ENCODE assay signal across 13 mouse cellular contexts in the genomic region with DNA sequence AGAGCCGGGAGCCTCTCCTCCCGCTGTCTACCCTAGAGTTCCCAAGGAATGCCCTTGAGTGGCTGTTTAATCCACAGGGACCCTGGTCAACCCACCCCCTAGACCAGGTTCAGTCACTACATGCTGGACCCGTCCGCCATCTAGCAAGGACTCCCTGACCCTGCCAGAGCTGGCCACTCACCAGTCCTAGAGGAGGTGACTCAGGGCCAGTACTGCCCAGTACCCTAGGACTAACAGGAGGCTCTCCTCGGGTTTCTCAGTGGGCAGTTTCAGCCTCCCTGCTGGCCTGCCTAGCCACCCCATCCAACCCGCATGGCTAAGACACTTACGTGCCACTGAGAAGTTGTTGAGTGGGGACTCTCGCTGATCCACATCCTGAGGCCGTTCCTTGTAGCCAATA. TPM values are rescaled to one million over a fixed set of nuclear protein-coding genes. Genes with fewer than 3 reads are reported as not detected.
A peak's percentile ranks its signal among the peaks of the same experiment; 100 is the strongest.
DNase-seq lines count a peak whose midpoint lies in the region; ATAC-seq lines count a peak whose summit lies in the region.
"Had no signal": no experiment of that assay in that cellular context is flagged by ENCODE, and none has a peak within 500 bp of the region (broad histone marks: within the 10 kb centered on the region; RNA-seq: fewer than 3 reads in every experiment).

No protein-coding gene starts in this region.

- H3K36me3 ChIP-seq in limb, embryonic 12.5 days = peaks cover 99% of the 10 kb centered on the region
- peaks cover 100% of the 10 kb centered on the region for H3K36me3 ChIP-seq in limb, embryonic 10.5 days
- H3K36me3 ChIP-seq in forebrain, embryonic 12.5 days (replicated peaks) = peaks cover 91% of the 10 kb centered on the region
- H3K36me3 ChIP-seq in hindbrain, embryonic 14.5 days (replicated peaks; ENCODE audit: control insufficient read depth, insufficient read depth) = peaks cover 70% of the 10 kb centered on the region
- H3K36me3 ChIP-seq in neural tube, embryonic 15.5 days = peaks cover 44% of the 10 kb centered on the region

- no peak for ATAC-seq in limb, embryonic 12.5 days (ENCODE audit: insufficient number of reproducible peaks, insufficient read depth, low FRiP score, low TSS enrichment, low read depth)
- ATAC-seq in forebrain, embryonic 12.5 days (ENCODE audit: low FRiP score) = no peak
- no peak for ATAC-seq in hindbrain, embryonic 14.5 days (ENCODE audit: low FRiP score)
- no peak for ATAC-seq in neural tube, embryonic 15.5 days (ENCODE audit: low FRiP score)

- no peak overlapping the region for H3K4me3 ChIP-seq in limb, embryonic 12.5 days (replicated peaks)
- H3K4me3 ChIP-seq in limb, embryonic 10.5 days = no peak overlapping the region
- no peak overlapping the region for H3K4me3 ChIP-seq in forebrain, embryonic 12.5 days (replicated peaks)
- no peak overlapping the region for H3K4me3 ChIP-seq in hindbrain, embryonic 14.5 days (replicated peaks; ENCODE audit: low read length)
- no peak overlapping the region for H3K4me3 ChIP-seq in neural tube, embryonic 15.5 days (replicated peaks)
- H3K4me3 ChIP-seq: erythroblast, embryonic 14.5 days; heart, adult 2 months; layer of hippocampus, adult 2 months; liver, embryonic 15.5 days had no signal

- H3K4me2 ChIP-seq in limb, embryonic 12.5 days = no peak overlapping the region
- no peak overlapping the region for H3K4me2 ChIP-seq in forebrain, embryonic 12.5 days
- H3K4me2 ChIP-seq in hindbrain, embryonic 14.5 days (replicated peaks) = no peak overlapping the region
- no peak overlapping the region for H3K4me2 ChIP-seq in neural tube, embryonic 15.5 days
- H3K4me2 ChIP-seq: liver, embryonic 15.5 days had no signal

- intact Hi-C loops in left cerebral cortex, postnatal 10 days (cut with DNase I) = no loop called here

- no peaks in the 10 kb centered on the region for H3K27me3 ChIP-seq in limb, embryonic 12.5 days
- H3K27me3 ChIP-seq in limb, embryonic 10.5 days (ENCODE audit: low read depth, poor library complexity, severe bottlenecking) = no peaks in the 10 kb centered on the region
- no peaks in the 10 kb centered on the region for H3K27me3 ChIP-seq in forebrain, embryonic 12.5 days
- H3K27me3 ChIP-seq in hindbrain, embryonic 14.5 days (ENCODE audit: control insufficient read depth, insufficient read depth, low read length) = no peaks in the 10 kb centered on the region
- no peaks in the 10 kb centered on the region for H3K27me3 ChIP-seq in neural tube, embryonic 15.5 days (replicated peaks)
- H3K27me3 ChIP-seq: liver, embryonic 15.5 days had no signal

- H3K4me1 ChIP-seq in limb, embryonic 12.5 days (replicated peaks) = peaks cover 63% of the 10 kb centered on the region
- H3K4me1 ChIP-seq in limb, embryonic 10.5 days = peaks cover 25% of the 10 kb centered on the region
- H3K4me1 ChIP-seq in forebrain, embryonic 12.5 days = peaks cover 76% of the 10 kb centered on the region
- peaks cover 63% of the 10 kb centered on the region for H3K4me1 ChIP-seq in hindbrain, embryonic 14.5 days (replicated peaks; ENCODE audit: control insufficient read depth, insufficient read depth, low read length)
- peaks cover 70% of the 10 kb centered on the region for H3K4me1 ChIP-seq in neural tube, embryonic 15.5 days

- no peaks in the 10 kb centered on the region for H3K9me3 ChIP-seq in limb, embryonic 12.5 days
- no peaks in the 10 kb centered on the region for H3K9me3 ChIP-seq in limb, embryonic 10.5 days (replicated peaks)
- no peaks in the 10 kb centered on the region for H3K9me3 ChIP-seq in forebrain, embryonic 12.5 days
- no peaks in the 10 kb centered on the region for H3K9me3 ChIP-seq in hindbrain, embryonic 14.5 days (ENCODE audit: control insufficient read depth, low read length)
- H3K9me3 ChIP-seq in neural tube, embryonic 15.5 days (replicated peaks) = no peaks in the 10 kb centered on the region
- H3K9me3 ChIP-seq: liver, embryonic 15.5 days had no signal

- peak overlapping the region; percentile 79 for H3K27ac ChIP-seq in limb, embryonic 12.5 days
- H3K27ac ChIP-seq in limb, embryonic 10.5 days = no peak overlapping the region
- peak overlapping the region; percentile 92 for H3K27ac ChIP-seq in forebrain, embryonic 12.5 days
- H3K27ac ChIP-seq in hindbrain, embryonic 14.5 days = peak overlapping the region; percentile 88
- H3K27ac ChIP-seq in neural tube, embryonic 15.5 days (replicated peaks) = peak overlapping the region; percentile 79
- H3K27ac ChIP-seq: heart, adult 2 months; layer of hippocampus, adult 2 months; liver, embryonic 15.5 days had no signal

- 85% methylated on average over 9 of the region's 9 CpGs for WGBS in limb, embryonic 12.5 days
- WGBS in limb, embryonic 10.5 days = 88% methylated on average over 9 of the region's 9 CpGs
- WGBS in forebrain, embryonic 12.5 days = 89% methylated on average over 9 of the region's 9 CpGs
- WGBS in hindbrain, embryonic 14.5 days = 76% methylated on average over 9 of the region's 9 CpGs
- 81% methylated on average over 9 of the region's 9 CpGs for WGBS in neural tube, embryonic 15.5 days

- no peak overlapping the region for H3K9ac ChIP-seq in limb, embryonic 12.5 days (replicated peaks)
- no peak overlapping the region for H3K9ac ChIP-seq in forebrain, embryonic 12.5 days
- H3K9ac ChIP-seq in hindbrain, embryonic 14.5 days = no peak overlapping the region
- H3K9ac ChIP-seq in neural tube, embryonic 15.5 days (replicated peaks) = no peak overlapping the region
- H3K9ac ChIP-seq: liver, embryonic 15.5 days had no signal

- no peak for DNase-seq in limb, embryonic 10.5 days (ENCODE audit: low spot score)
- DNase-seq in hindbrain, embryonic 14.5 days (ENCODE audit: low spot score) = no peak
- no peak for DNase-seq in left cerebral cortex, postnatal 10 days (ENCODE audit: extremely low spot score in 1 of 2, low spot score in 2 of 2)
- DNase-seq in cerebellum, postnatal 36 days = no peak
- DNase-seq: adrenal gland, postnatal 25 days; thymus, postnatal 4 days had no signal

RNA-seq across cellular contexts. Expression of gene Akt1, which starts 12.8 kb away (rescaled TPM):
- 67.0 and 156 TPM in 2 replicates for polyA plus RNA-seq in limb, embryonic 12.5 days (2016; fragmentation: Nextera tagmentation; extraction: Ambion mirVana)
- 59.3 and 82.8 TPM in 2 replicates for polyA plus RNA-seq in limb, embryonic 10.5 days (2016; fragmentation: Nextera tagmentation; extraction: Ambion mirVana)
- 47.0 and 71.6 TPM in 2 replicates for polyA plus RNA-seq in forebrain, embryonic 12.5 days (2016; fragmentation: Nextera tagmentation; extraction: Ambion mirVana)
- 69.2 and 70.3 TPM in 2 replicates for polyA plus RNA-seq in hindbrain, embryonic 14.5 days (2014; fragmentation: Nextera tagmentation; extraction: Ambion mirVana)
- polyA plus RNA-seq in neural tube, embryonic 15.5 days (2015; fragmentation: Nextera tagmentation; extraction: Ambion mirVana) = 70.5 and 120 TPM in 2 replicates
- total RNA-seq in left cerebral cortex, postnatal 10 days (2021) = 100 to 1,000 TPM; 166 to 169 TPM

RNA-seq across cellular contexts. Expression of gene Zbtb42, which starts 16.8 kb away (rescaled TPM):
- 1.4 and 2.7 TPM in 2 replicates for polyA plus RNA-seq in limb, embryonic 12.5 days (2016; fragmentation: Nextera tagmentation; extraction: Ambion mirVana)
- 1.4 and 2.7 TPM in 2 replicates for polyA plus RNA-seq in limb, embryonic 10.5 days (2016; fragmentation: Nextera tagmentation; extraction: Ambion mirVana)
- polyA plus RNA-seq in forebrain, embryonic 12.5 days (2016; fragmentation: Nextera tagmentation; extraction: Ambion mirVana) = 4.6 and 5.1 TPM in 2 replicates
- polyA plus RNA-seq in hindbrain, embryonic 14.5 days (2014; fragmentation: Nextera tagmentation; extraction: Ambion mirVana) = 2.2 and 4.7 TPM in 2 replicates
- polyA plus RNA-seq in neural tube, embryonic 15.5 days (2015; fragmentation: Nextera tagmentation; extraction: Ambion mirVana) = 1.8 and 2.4 TPM in 2 replicates
- under 1 TPM; 0.28 to 0.34 TPM for total RNA-seq in left cerebral cortex, postnatal 10 days (2021)

RNA-seq across cellular contexts. Expression of gene Siva1, which starts 17.4 kb away (rescaled TPM):
- polyA plus RNA-seq in limb, embryonic 12.5 days (2016; fragmentation: Nextera tagmentation; extraction: Ambion mirVana) = 248 and 258 TPM in 2 replicates
- polyA plus RNA-seq in limb, embryonic 10.5 days (2016; fragmentation: Nextera tagmentation; extraction: Ambion mirVana) = 359 and 361 TPM in 2 replicates
- 151 and 173 TPM in 2 replicates for polyA plus RNA-seq in forebrain, embryonic 12.5 days (2016; fragmentation: Nextera tagmentation; extraction: Ambion mirVana)
- 54.2 and 58.4 TPM in 2 replicates for polyA plus RNA-seq in hindbrain, embryonic 14.5 days (2014; fragmentation: Nextera tagmentation; extraction: Ambion mirVana)
- 48.0 and 96.7 TPM in 2 replicates for polyA plus RNA-seq in neural tube, embryonic 15.5 days (2015; fragmentation: Nextera tagmentation; extraction: Ambion mirVana)
- total RNA-seq in left cerebral cortex, postnatal 10 days (2021) = 10 to 100 TPM; 14.3 to 15.5 TPM

RNA-seq across cellular contexts. Expression of gene Adssl1, which starts 42.0 kb away (rescaled TPM):
- polyA plus RNA-seq in limb, embryonic 12.5 days (2016; fragmentation: Nextera tagmentation; extraction: Ambion mirVana) = 9.2 and 10.0 TPM in 2 replicates
- polyA plus RNA-seq in limb, embryonic 10.5 days (2016; fragmentation: Nextera tagmentation; extraction: Ambion mirVana) = 1.9 and 3.0 TPM in 2 replicates
- 2.0 and 2.8 TPM in 2 replicates for polyA plus RNA-seq in forebrain, embryonic 12.5 days (2016; fragmentation: Nextera tagmentation; extraction: Ambion mirVana)
- 5.3 and 5.5 TPM in 2 replicates for polyA plus RNA-seq in hindbrain, embryonic 14.5 days (2014; fragmentation: Nextera tagmentation; extraction: Ambion mirVana)
- polyA plus RNA-seq in neural tube, embryonic 15.5 days (2015; fragmentation: Nextera tagmentation; extraction: Ambion mirVana) = 7.6 and 8.6 TPM in 2 replicates
- total RNA-seq in left cerebral cortex, postnatal 10 days (2021) = 1 to 10 TPM; 2.8 to 3.9 TPM

RNA-seq across cellular contexts. Expression of gene Cep170b, which starts 58.4 kb away (rescaled TPM):
- 17.8 and 18.8 TPM in 2 replicates for polyA plus RNA-seq in limb, embryonic 12.5 days (2016; fragmentation: Nextera tagmentation; extraction: Ambion mirVana)
- polyA plus RNA-seq in limb, embryonic 10.5 days (2016; fragmentation: Nextera tagmentation; extraction: Ambion mirVana) = 6.7 and 12.3 TPM in 2 replicates
- polyA plus RNA-seq in forebrain, embryonic 12.5 days (2016; fragmentation: Nextera tagmentation; extraction: Ambion mirVana) = 14.4 and 16.3 TPM in 2 replicates
- 39.5 and 41.9 TPM in 2 replicates for polyA plus RNA-seq in hindbrain, embryonic 14.5 days (2014; fragmentation: Nextera tagmentation; extraction: Ambion mirVana)
- polyA plus RNA-seq in neural tube, embryonic 15.5 days (2015; fragmentation: Nextera tagmentation; extraction: Ambion mirVana) = 34.7 and 43.3 TPM in 2 replicates
- 100 to 1,000 TPM; 222 to 234 TPM for total RNA-seq in left cerebral cortex, postnatal 10 days (2021)
